Mouse (Mus musculus) heart, embryonic 14.5 days (tissue): ENCODE measurements around the gene Robo1. TPM values are rescaled to one million over a fixed set of nuclear protein-coding genes. Genes with fewer than 3 reads are reported as not detected.

ENCODE experiments used
- ATAC-seq: fragments of 200-750 bp; cut with Nextera tagmentation; 2 replicates; pipeline ENCODE4 v1.8.0; 2017; ENCODE audit warnings: low read depth, moderate TSS enrichment; ENCODE audit not compliant: insufficient number of reproducible peaks, insufficient read depth, low FRiP score
- H3K27ac ChIP-seq, 2 experiments: fragments of 200-500 bp in 1 of 2; fragments of 300-500 bp in 1 of 2; sonication (generic) in 1 of 2; replicated peaks in 1 of 2; 2 replicates each; pipeline ENCODE4 v1.5.1; 2012 to 2014; ENCODE audit warnings: low read depth in 2 of 2, low read length in 2 of 2, control low read depth in 1 of 2, mild to moderate bottlenecking in 1 of 2, mixed read lengths in 1 of 2; ENCODE audit not compliant: control insufficient read depth in 1 of 2, insufficient read depth in 1 of 2
- H3K27me3 ChIP-seq: fragments of 300-500 bp; sonication (generic); 2 replicates; pipeline ENCODE4 v1.6.1; 2014; ENCODE audit warnings: mild to moderate bottlenecking, low read length, control low read depth; ENCODE audit not compliant: control insufficient read depth, insufficient read depth
- H3K36me3 ChIP-seq: fragments of 300-500 bp; sonication (generic); 2 replicates; pipeline ENCODE4 v1.6.1; 2014; ENCODE audit warnings: mild to moderate bottlenecking, control low read depth, low read length, mixed read lengths; ENCODE audit not compliant: control insufficient read depth, insufficient read depth
- H3K4me1 ChIP-seq, 2 experiments: fragments of 200-500 bp in 1 of 2; fragments of 300-500 bp in 1 of 2; sonication (generic) in 1 of 2; 2 replicates each; pipeline ENCODE4 v1.6.1; 2012 to 2014; ENCODE audit warnings: low read length in 2 of 2, control low read depth in 1 of 2, mixed read lengths in 1 of 2; ENCODE audit not compliant: control insufficient read depth in 2 of 2, insufficient read depth in 2 of 2
- H3K4me2 ChIP-seq: fragments of 300-500 bp; sonication (generic); 2 replicates; pipeline ENCODE4 v1.6.1; 2014; ENCODE audit warnings: mild to moderate bottlenecking, low read length
- H3K4me3 ChIP-seq, 2 experiments: fragments of 200-500 bp in 1 of 2; fragments of 300-500 bp in 1 of 2; sonication (generic) in 1 of 2; 2 replicates each; pipeline ENCODE4 v1.5.1; 2012 to 2014; ENCODE audit warnings: low read length in 2 of 2, mild to moderate bottlenecking in 2 of 2, control low read depth in 1 of 2, low read depth in 1 of 2, moderate library complexity in 1 of 2; ENCODE audit not compliant: control insufficient read depth in 1 of 2, insufficient read depth in 1 of 2
- H3K9ac ChIP-seq: fragments of 300-500 bp; sonication (generic); 2 replicates; pipeline ENCODE4 v1.6.1; 2014; ENCODE audit warnings: mild to moderate bottlenecking, low read length
- H3K9me3 ChIP-seq: fragments of 300-500 bp; sonication (generic); 2 replicates; pipeline ENCODE4 v1.6.1; 2016; ENCODE audit warnings: low read length, control low read depth; ENCODE audit not compliant: control insufficient read depth
- WGBS: fragments of 180-500 bp; shearing (Covaris S2); extraction: QIAGEN DNeasy Blood & Tissue Kit; methylation state at CpG from one replicate; pipeline ENCODE4 v1.1.7; 2014; 5-methylcytosine and 5-hydroxymethylcytosine counted together
- polyA plus RNA-seq: library from polyadenylated mRNA; unstranded; fragments of >200 nt; fragmentation: Nextera tagmentation; extraction: Ambion mirVana; gene quantifications from 2 replicates; pipeline ENCODE4 v1.2.1, GENCODE M21; 2014

The Robo1 gene
- polyA plus RNA-seq, 1 experiment from 2014 or later = 14.9 TPM

- Histone ChIP-seq H3K27me3 (no peaks in the 10 kb centered on the region), H3K9me3 (no peaks in the 10 kb centered on the region), H3K36me3 (peaks cover 5% of the 10 kb centered on the region; the same call in 1 of the 2 replicates), H3K9ac (no peak overlapping the region), H3K4me1 (peaks cover under 1 to 4% of the 10 kb centered on the region in 2 experiments), H3K27ac (no peak overlapping the region), H3K4me2 (no peak overlapping the region), H3K4me3 (no peak overlapping the region)
- no peak for ATAC-seq
- WGBS = 74% methylated on average over 10 of the region's 10 CpGs
Measured at GRCm38 (mm10) chr16:72993594-72993993, 685.5 kb downstream of the Robo1 start.

- no peak overlapping the region for H3K9ac ChIP-seq
- H3K36me3 ChIP-seq = no peaks in the 10 kb centered on the region
- H3K27me3 ChIP-seq = no peaks in the 10 kb centered on the region
- no peak overlapping the region for H3K4me2 ChIP-seq
- no peaks in the 10 kb centered on the region for H3K9me3 ChIP-seq
- 38% methylated on average over 8 of the region's 8 CpGs for WGBS
- ATAC-seq = no peak
- no peak overlapping the region for H3K4me3 ChIP-seq
- no peak overlapping the region for H3K27ac ChIP-seq
- H3K4me1 ChIP-seq = peaks cover 5 to 13% of the 10 kb centered on the region in 2 experiments
Measured at GRCm38 (mm10) chr16:72995251-72995954, 687.3 kb downstream of the Robo1 start.

- Histone ChIP-seq H3K27me3 (no peaks in the 10 kb centered on the region), H3K36me3 (no peaks in the 10 kb centered on the region), H3K4me2 (no peak overlapping the region), H3K4me1 (peaks cover 5 to 13% of the 10 kb centered on the region in 2 experiments), H3K27ac (no peak overlapping the region), H3K9me3 (no peaks in the 10 kb centered on the region), H3K4me3 (no peak overlapping the region), H3K9ac (no peak overlapping the region)
- ATAC-seq = no peak
- WGBS = 72% methylated on average over 10 of the region's 10 CpGs
Measured at GRCm38 (mm10) chr16:72995955-72996535, 687.9 kb downstream of the Robo1 start.

- no peak for ATAC-seq
- Histone ChIP-seq H3K4me1 (peaks cover 5 to 13% of the 10 kb centered on the region in 2 experiments), H3K36me3 (0 out of 2 replicates have a peak, but pooled peaks cover 10% of the 10 kb centered on the region), H3K9me3 (no peaks in the 10 kb centered on the region), H3K27ac (no peak overlapping the region), H3K4me2 (peak overlapping the region; percentile 38; the same call in 1 of the 2 replicates), H3K27me3 (no peaks in the 10 kb centered on the region), H3K9ac (no peak overlapping the region), H3K4me3 (no peak overlapping the region)
- 50% methylated on average over 6 of the region's 6 CpGs for WGBS
Measured at GRCm38 (mm10) chr16:72998677-72999076, 690.6 kb downstream of the Robo1 start.

GRCm38 (mm10) chr16:73002685-73003084 is 694.6 kb downstream of the Robo1 start:
- H3K4me2 ChIP-seq = no peak overlapping the region
- peaks cover 5 to 13% of the 10 kb centered on the region in 2 experiments for H3K4me1 ChIP-seq
- WGBS = 83% methylated on average over 4 of the region's 4 CpGs
- 0 out of 2 replicates have a peak, but pooled peaks cover 15% of the 10 kb centered on the region for H3K36me3 ChIP-seq
- H3K9me3 ChIP-seq = no peaks in the 10 kb centered on the region
- no peak overlapping the region for H3K9ac ChIP-seq
- H3K4me3 ChIP-seq = no peak overlapping the region
- no peak for ATAC-seq
- H3K27ac ChIP-seq = no peak overlapping the region
- H3K27me3 ChIP-seq = no peaks in the 10 kb centered on the region

GRCm38 (mm10) chr16:73004601-73005000 is 696.5 kb downstream of the Robo1 start:
- H3K9ac ChIP-seq = no peak overlapping the region
- no peaks in the 10 kb centered on the region for H3K9me3 ChIP-seq
- WGBS = 92% methylated on average over 11 of the region's 11 CpGs
- no peak overlapping the region for H3K4me3 ChIP-seq
- no peaks in the 10 kb centered on the region for H3K27me3 ChIP-seq
- no peak for ATAC-seq
- H3K36me3 ChIP-seq = 0 out of 2 replicates have a peak, but pooled peaks cover 15% of the 10 kb centered on the region
- H3K4me1 ChIP-seq = no peaks in the 10 kb centered on the region
- no peak overlapping the region for H3K4me2 ChIP-seq
- H3K27ac ChIP-seq = no peak overlapping the region

- H3K4me2 ChIP-seq = no peak overlapping the region
- H3K36me3 ChIP-seq = 0 out of 2 replicates have a peak, but pooled peaks cover 15% of the 10 kb centered on the region
- 65% methylated on average over 4 of the region's 4 CpGs for WGBS
- H3K4me3 ChIP-seq = no peak overlapping the region
- H3K27me3 ChIP-seq = no peaks in the 10 kb centered on the region
- no peak for ATAC-seq
- H3K4me1 ChIP-seq = no peaks in the 10 kb centered on the region
- no peaks in the 10 kb centered on the region for H3K9me3 ChIP-seq
- no peak overlapping the region for H3K27ac ChIP-seq
- no peak overlapping the region for H3K9ac ChIP-seq
Measured at GRCm38 (mm10) chr16:73005831-73006230, 697.7 kb downstream of the Robo1 start.
